Mouse (Mus musculus) granulocyte monocyte progenitor cell, adult 5-6 weeks (primary cell): ENCODE measurements around the gene A630089N07Rik. TPM values are rescaled to one million over a fixed set of nuclear protein-coding genes. Genes with fewer than 3 reads are reported as not detected.
"Not testable (repeated sequence)": the region's sequence is repeated elsewhere in the genome, so short reads cannot be mapped to it uniquely, and the experiment has no call there.

ENCODE experiments used
- ATAC-seq: replicated peaks from 2 replicates; pipeline ENCODE4 v1.8.0; 2016; ENCODE audit warnings: mild to moderate bottlenecking, moderate TSS enrichment, inconsistent platforms; ENCODE audit not compliant: poor library complexity, severe bottlenecking
- total RNA-seq, 2 experiments: library from RNA; stranded (forward) in 1 of 2; stranded (reverse) in 1 of 2; fragments of 200-712, 200-1000 nt in 1 of 2; fragments of >200 nt in 1 of 2; fragmentation: Nextera tagmentation in 1 of 2; gene quantifications; 2 replicates each; pipeline ENCODE4 v1.2.3; 2014 to 2017

The A630089N07Rik gene
- total RNA-seq (2014; fragmentation: Nextera tagmentation), result 62.8 and 64.4 TPM in 2 replicates
- total RNA-seq (2017), result 45.6 and 65.1 TPM in 2 replicates

- ATAC-seq, result peak; percentile 98
Measured at GRCm38 (mm10) chr16:98081889-98082818, at the start of gene A630089N07Rik. TSS of gene A630089N07Rik (minus strand) at chr16:98082450.

GRCm38 (mm10) chr16:98107109-98107508 is 24.9 kb upstream of the A630089N07Rik start:
- ATAC-seq, result no peak

GRCm38 (mm10) chr16:98081550-98081888 is 731 bp downstream of the A630089N07Rik start:
- peak; percentile 26; the same call in 1 of the 2 replicates for ATAC-seq

- not testable (repeated sequence) for ATAC-seq
Measured at GRCm38 (mm10) chr16:98081140-98081539, 1.1 kb downstream of the A630089N07Rik start.

GRCm38 (mm10) chr16:98079382-98079781 is 2.9 kb downstream of the A630089N07Rik start:
- not testable (repeated sequence) for ATAC-seq

GRCm38 (mm10) chr16:98041676-98042075 is 40.6 kb downstream of the A630089N07Rik start:
- ATAC-seq, result peak; percentile 62

GRCm38 (mm10) chr16:98034971-98035370 is 47.3 kb downstream of the A630089N07Rik start:
- ATAC-seq, result not testable (repeated sequence)

GRCm38 (mm10) chr16:98026186-98026585 is 56.1 kb downstream of the A630089N07Rik start:
- not testable (repeated sequence) for ATAC-seq

- ATAC-seq, result no peak; the same call in 1 of the 2 replicates
Measured at GRCm38 (mm10) chr16:98022657-98023345, 59.4 kb downstream of the A630089N07Rik start.

GRCm38 (mm10) chr16:98022081-98022480 is 60.2 kb downstream of the A630089N07Rik start:
- 0 out of 2 replicates have a peak, but pooled peaks have one; percentile 27 for ATAC-seq

GRCm38 (mm10) chr16:97997383-97997731 is 84.9 kb downstream of the A630089N07Rik start:
- ATAC-seq, result not testable (repeated sequence)

- ATAC-seq, result peak; percentile 93
Measured at GRCm38 (mm10) chr16:97996616-97997382, 85.5 kb downstream of the A630089N07Rik start, which contains the start of gene B230307C23Rik. TSS of gene B230307C23Rik (plus strand) at chr16:97997315.

- peak; percentile 19; the same call in 1 of the 2 replicates for ATAC-seq
Measured at GRCm38 (mm10) chr16:97995849-97996615, 86.2 kb downstream of the A630089N07Rik start.

- 0 out of 2 replicates have a peak, but pooled peaks have one; percentile 7 for ATAC-seq
Measured at GRCm38 (mm10) chr16:97992477-97992876, 89.8 kb downstream of the A630089N07Rik start.

- ATAC-seq, result no peak
Measured at GRCm38 (mm10) chr16:97991517-97991916, 90.7 kb downstream of the A630089N07Rik start.

GRCm38 (mm10) chr16:97984589-97984988 is 97.7 kb downstream of the A630089N07Rik start:
- ATAC-seq, result no peak

GRCm38 (mm10) chr16:97981362-97981761 is 100.9 kb downstream of the A630089N07Rik start:
- ATAC-seq, result peak; percentile 94

- no peak for ATAC-seq
Measured at GRCm38 (mm10) chr16:97977722-97978121, 104.5 kb downstream of the A630089N07Rik start.

GRCm38 (mm10) chr16:97977277-97977676 is 105.0 kb downstream of the A630089N07Rik start:
- ATAC-seq, result no peak
